Mouse (Mus musculus): ENCODE measurements around the gene Rp2.

Gene Rp2

GRCm38 (mm10) chrX:20425839-20426449, 61.7 kb downstream of the Rp2 start:
- peak; percentile 27 for DNase-seq

All from kidney, adult 11 months (tissue).